Mouse (Mus musculus): ENCODE measurements around the gene Dicer1.

DNA sequence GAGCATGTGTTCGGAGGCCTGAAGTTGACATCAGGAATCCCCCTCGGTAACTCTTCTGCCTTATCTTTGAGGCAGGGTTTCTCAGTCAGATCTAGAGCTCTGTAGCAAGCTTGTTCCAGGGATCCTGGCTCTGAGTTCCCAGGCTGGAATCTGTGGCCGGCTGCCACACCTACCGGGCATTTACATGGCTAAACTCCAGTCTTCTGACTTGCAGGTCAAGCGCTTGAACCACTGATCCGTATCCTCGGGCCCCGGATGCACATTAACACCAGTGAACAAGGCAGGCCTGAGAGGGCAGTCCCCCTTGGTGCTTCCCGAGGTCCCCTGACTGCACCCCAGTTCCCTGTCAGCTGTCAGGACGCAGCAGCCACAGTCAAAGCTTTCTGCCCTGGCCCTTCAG is 79.3 kb downstream of the Dicer1 start:
- no peak for TF ChIP-seq POLR2A (IDR thresholded peaks at IDR 0.05; ENCODE audit: insufficient read length, low read depth)
- no peak for TF ChIP-seq USF1 (IDR thresholded peaks at IDR 0.05; ENCODE audit: low read depth)
- TF ChIP-seq POLR2AphosphoS2 (IDR thresholded peaks at IDR 0.05; ENCODE audit: insufficient read length, low read depth), result no peak
- TF ChIP-seq MYOG (IDR thresholded peaks at IDR 0.05; ENCODE audit: control insufficient read depth in 1 of 3, insufficient read depth in 1 of 3, insufficient read length in 2 of 3, low read depth in 2 of 3), result no peak
- TF ChIP-seq SRF (IDR thresholded peaks at IDR 0.05; ENCODE audit: control insufficient read depth, insufficient read length, low read depth), result no peak
